Mouse (Mus musculus) midbrain, embryonic 10.5 days (tissue): ENCODE measurements around the gene 1700028K03Rik. TPM values are rescaled to one million over a fixed set of nuclear protein-coding genes. Genes with fewer than 3 reads are reported as not detected.

ENCODE experiments used
- DNase-seq: peaks from one replicate; pipeline ENCODE4 v3.0.0-alpha.2; 2017; ENCODE audit warnings: low spot score
- H3K27ac ChIP-seq: fragments of 300-500 bp; sonication (generic); replicated peaks from 2 replicates; pipeline ENCODE4 v1.5.1; 2016; ENCODE audit warnings: mild to moderate bottlenecking
- H3K27me3 ChIP-seq: fragments of 300-500 bp; sonication (generic); 2 replicates; pipeline ENCODE4 v1.6.1; 2016; ENCODE audit warnings: low read depth, mild to moderate bottlenecking; ENCODE audit not compliant: poor library complexity, severe bottlenecking
- H3K36me3 ChIP-seq: fragments of 300-500 bp; sonication (generic); 2 replicates; pipeline ENCODE4 v1.6.1; 2016; ENCODE audit warnings: mild to moderate bottlenecking, moderate library complexity
- H3K4me1 ChIP-seq: fragments of 300-500 bp; sonication (generic); 2 replicates; pipeline ENCODE4 v1.6.1; 2016
- H3K4me3 ChIP-seq: fragments of 300-500 bp; sonication (generic); 2 replicates; pipeline ENCODE4 v1.5.1; 2016; ENCODE audit warnings: mild to moderate bottlenecking, moderate library complexity
- H3K9me3 ChIP-seq: fragments of 300-500 bp; sonication (generic); replicated peaks from 2 replicates; pipeline ENCODE4 v1.6.1; 2016; ENCODE audit warnings: mild to moderate bottlenecking
- WGBS: fragments of 180-500 bp; shearing (Covaris S2); methylation state at CpG from one replicate; pipeline ENCODE4 v1.1.7; 2016; 5-methylcytosine and 5-hydroxymethylcytosine counted together
- polyA plus RNA-seq: library from polyadenylated mRNA; unstranded; fragments of >200 nt; fragmentation: Nextera tagmentation; extraction: Ambion mirVana; gene quantifications from 2 replicates; pipeline ENCODE4 v1.2.1, GENCODE M21; 2016

1700028K03Rik gene
- polyA plus RNA-seq, 1 experiment from 2014 or later: 0.20 TPM

DNA sequence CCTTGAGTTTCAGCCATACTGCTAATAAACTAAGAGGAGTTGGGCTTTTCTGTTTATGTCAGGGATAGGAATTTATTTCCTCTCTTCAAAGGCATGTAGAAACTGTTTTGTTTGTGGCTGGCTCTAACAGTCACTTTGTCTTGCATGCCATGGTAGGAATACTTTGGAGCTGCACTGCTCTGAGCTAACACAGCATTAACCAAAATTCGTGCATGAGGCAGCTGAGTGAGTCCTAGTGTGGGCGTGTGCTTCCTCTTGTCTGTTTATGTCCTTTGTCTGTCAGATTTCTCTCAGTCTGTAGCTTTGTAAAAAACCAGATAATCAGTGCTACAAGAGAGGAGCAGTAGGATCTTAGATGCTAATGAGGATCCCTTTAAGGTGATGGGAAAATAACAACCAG is 23.2 kb upstream of the 1700028K03Rik start:
- H3K4me1 ChIP-seq: no peaks in the 10 kb centered on the region
- peaks cover 11% of the 10 kb centered on the region for H3K36me3 ChIP-seq
- no peak for DNase-seq
- no peaks in the 10 kb centered on the region for H3K27me3 ChIP-seq
- no peaks in the 10 kb centered on the region for H3K9me3 ChIP-seq
- H3K4me3 ChIP-seq: no peak overlapping the region
- no peak overlapping the region for H3K27ac ChIP-seq
- WGBS: 57% methylated on average over 2 of the region's 2 CpGs

- Histone ChIP-seq H3K4me3 (no peak overlapping the region), H3K27ac (no peak overlapping the region), H3K27me3 (no peaks in the 10 kb centered on the region), H3K9me3 (no peaks in the 10 kb centered on the region), H3K4me1 (no peaks in the 10 kb centered on the region), H3K36me3 (no peaks in the 10 kb centered on the region)
- peak; percentile 32 for DNase-seq
- WGBS: 55% methylated on average over 7 of the region's 7 CpGs
Measured at GRCm38 (mm10) chr5:107513583-107513982, 20.9 kb upstream of the 1700028K03Rik start.

DNA sequence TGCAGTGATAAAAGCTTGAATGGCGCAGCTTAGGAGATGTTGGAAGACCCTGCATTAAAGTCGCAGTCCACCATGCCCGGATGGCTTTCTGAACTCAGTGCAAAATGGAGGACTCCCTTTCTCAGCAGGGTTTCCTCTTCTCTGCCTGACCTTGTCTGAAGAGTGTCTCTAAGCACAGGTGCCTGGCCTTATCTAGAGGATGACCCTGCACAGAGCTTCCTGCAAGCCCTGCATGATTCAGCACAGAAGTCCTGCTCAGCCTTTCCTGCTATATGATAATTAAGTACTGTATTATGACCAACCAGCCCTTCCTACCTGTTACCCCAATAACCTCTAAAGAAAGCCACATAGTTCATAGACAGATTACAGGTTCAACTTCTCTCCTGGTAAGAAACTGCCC is 19.1 kb upstream of the 1700028K03Rik start:
- 88% methylated on average over 3 of the region's 3 CpGs for WGBS
- no peaks in the 10 kb centered on the region for H3K9me3 ChIP-seq
- no peaks in the 10 kb centered on the region for H3K27me3 ChIP-seq
- no peaks in the 10 kb centered on the region for H3K36me3 ChIP-seq
- H3K27ac ChIP-seq: no peak overlapping the region
- H3K4me3 ChIP-seq: no peak overlapping the region
- DNase-seq: no peak
- H3K4me1 ChIP-seq: no peaks in the 10 kb centered on the region

DNA sequence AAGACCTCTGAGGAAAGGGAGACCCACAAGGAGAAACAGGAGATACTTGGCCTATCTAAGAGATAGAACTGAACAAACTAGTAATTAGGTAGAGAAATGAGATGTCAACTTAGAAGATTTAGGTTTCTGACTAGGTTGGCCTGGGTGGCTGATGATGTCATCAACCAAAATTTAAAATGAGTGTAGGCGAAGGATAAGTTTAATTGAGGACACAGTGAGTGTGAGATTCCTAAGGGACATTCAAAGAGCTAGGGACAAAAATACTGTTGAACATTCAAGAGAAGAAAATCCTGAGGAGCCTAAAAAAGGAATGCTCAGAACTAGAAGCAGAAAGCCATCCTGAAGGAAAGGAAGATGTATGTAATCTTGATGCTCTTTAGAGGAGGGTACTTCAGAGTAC is 18.4 kb upstream of the 1700028K03Rik start:
- Histone ChIP-seq H3K4me3 (no peak overlapping the region), H3K4me1 (no peaks in the 10 kb centered on the region), H3K9me3 (no peaks in the 10 kb centered on the region), H3K27me3 (no peaks in the 10 kb centered on the region), H3K27ac (no peak overlapping the region), H3K36me3 (no peaks in the 10 kb centered on the region)
- no peak for DNase-seq
- 95% methylated on average over 1 of the region's 1 CpGs for WGBS

GRCm38 (mm10) chr5:107518602-107519001 is 15.9 kb upstream of the 1700028K03Rik start:
- Histone ChIP-seq H3K4me3 (no peak overlapping the region), H3K9me3 (no peaks in the 10 kb centered on the region), H3K4me1 (no peaks in the 10 kb centered on the region), H3K27ac (no peak overlapping the region), H3K36me3 (no peaks in the 10 kb centered on the region), H3K27me3 (no peaks in the 10 kb centered on the region)
- WGBS: 96% methylated on average over 4 of the region's 4 CpGs
- DNase-seq: no peak

DNA sequence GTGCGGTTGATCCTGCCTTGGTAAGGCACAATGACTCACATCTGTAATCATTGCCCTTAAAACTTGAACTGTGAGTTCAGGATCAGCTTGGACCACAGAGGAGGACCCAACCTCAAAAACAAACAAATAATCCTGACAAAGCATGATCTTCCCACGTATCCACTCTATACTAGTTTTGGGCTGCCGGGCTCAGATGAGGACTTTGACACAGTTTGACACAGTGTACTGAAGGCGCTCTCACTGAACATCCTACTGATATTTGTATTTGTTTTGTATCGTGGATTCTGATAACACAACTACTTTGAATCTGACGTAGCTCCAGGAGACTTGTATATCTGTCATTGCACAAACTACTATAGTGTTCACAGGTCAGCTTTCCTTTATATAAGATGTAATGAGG is 13.1 kb upstream of the 1700028K03Rik start:
- Histone ChIP-seq H3K27me3 (no peaks in the 10 kb centered on the region), H3K4me1 (no peaks in the 10 kb centered on the region), H3K36me3 (no peaks in the 10 kb centered on the region), H3K9me3 (no peaks in the 10 kb centered on the region), H3K27ac (no peak overlapping the region), H3K4me3 (no peak overlapping the region)
- WGBS: 89% methylated on average over 6 of the region's 6 CpGs
- no peak for DNase-seq

DNA sequence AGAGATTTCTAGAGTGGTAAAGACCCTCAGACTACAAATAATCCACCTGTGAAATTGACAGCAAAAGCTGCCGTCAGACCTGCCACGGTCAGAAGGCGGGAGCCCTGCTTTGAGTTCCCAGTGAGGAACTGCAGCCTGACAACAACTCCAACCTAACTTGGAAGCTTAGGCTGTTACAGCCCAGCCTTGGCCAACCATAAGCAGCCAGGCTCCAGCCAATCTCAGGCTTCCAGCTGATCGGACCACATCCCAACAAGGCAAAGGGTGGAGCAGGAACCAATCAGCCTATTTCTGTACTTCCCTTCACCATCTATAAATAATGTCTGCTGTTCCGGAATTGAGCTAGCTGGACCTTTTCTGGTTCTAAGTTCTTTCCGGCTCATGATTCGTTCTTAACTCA is 12.6 kb upstream of the 1700028K03Rik start:
- WGBS: 86% methylated on average over 7 of the region's 7 CpGs

GRCm38 (mm10) chr5:107524281-107524680 is 10.2 kb upstream of the 1700028K03Rik start:
- DNase-seq: no peak
- Histone ChIP-seq H3K36me3 (no peaks in the 10 kb centered on the region), H3K9me3 (no peaks in the 10 kb centered on the region), H3K4me3 (no peak overlapping the region), H3K27me3 (no peaks in the 10 kb centered on the region), H3K27ac (no peak overlapping the region), H3K4me1 (no peaks in the 10 kb centered on the region)
- WGBS: 90% methylated on average over 10 of the region's 10 CpGs

More for the DNA sequence above, 12.6 kb upstream of the 1700028K03Rik start:
- DNase-seq: no peak
- Histone ChIP-seq H3K27ac (no peak overlapping the region), H3K36me3 (no peaks in the 10 kb centered on the region), H3K9me3 (no peaks in the 10 kb centered on the region), H3K4me1 (no peaks in the 10 kb centered on the region), H3K4me3 (no peak overlapping the region), H3K27me3 (no peaks in the 10 kb centered on the region)

DNA sequence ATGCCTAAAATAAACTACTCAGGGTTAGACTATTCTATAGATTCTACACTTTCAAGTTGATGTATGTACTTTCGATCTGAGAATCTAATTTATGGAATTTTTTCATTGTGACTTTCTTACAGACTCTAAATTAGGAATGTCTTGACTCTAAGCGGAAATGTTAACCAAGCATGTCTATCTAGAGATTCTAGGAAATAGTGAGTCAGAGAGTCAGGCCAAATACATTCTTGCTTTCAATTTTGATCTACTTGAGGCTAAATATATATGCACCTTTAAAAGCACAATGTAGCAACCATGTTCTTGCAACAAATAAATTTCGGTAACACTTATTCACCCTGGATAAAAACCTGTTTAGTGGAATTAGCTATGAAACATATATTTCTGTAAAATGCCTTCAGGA is 5.7 kb upstream of the 1700028K03Rik start:
- Histone ChIP-seq H3K4me1 (no peaks in the 10 kb centered on the region), H3K4me3 (no peak overlapping the region), H3K36me3 (no peaks in the 10 kb centered on the region), H3K27me3 (no peaks in the 10 kb centered on the region), H3K9me3 (no peaks in the 10 kb centered on the region), H3K27ac (no peak overlapping the region)
- 91% methylated on average over 3 of the region's 3 CpGs for WGBS
- DNase-seq: no peak

DNA sequence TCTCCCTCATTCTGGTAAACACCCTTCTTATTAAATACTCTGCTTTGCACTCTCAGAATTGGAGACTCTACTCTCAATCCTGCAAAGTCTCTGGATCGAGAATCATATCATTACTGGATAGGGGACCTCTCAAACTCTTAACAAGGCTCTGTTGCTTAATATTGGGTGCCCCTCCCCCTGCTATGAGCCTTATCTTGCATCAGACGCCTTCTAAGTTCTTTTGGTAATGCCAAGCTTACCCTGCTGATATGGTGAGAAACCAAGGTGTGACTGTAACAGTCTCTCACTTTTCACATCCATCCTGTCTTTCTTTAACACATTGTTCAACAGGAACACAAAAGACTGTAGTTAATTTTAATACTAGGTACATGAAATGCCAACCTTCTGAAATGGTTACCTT is 919 bp upstream of the 1700028K03Rik start:
- Histone ChIP-seq H3K27ac (no peak overlapping the region), H3K9me3 (no peaks in the 10 kb centered on the region), H3K27me3 (no peaks in the 10 kb centered on the region), H3K4me1 (no peaks in the 10 kb centered on the region), H3K4me3 (no peak overlapping the region), H3K36me3 (no peaks in the 10 kb centered on the region)
- 68% methylated on average over 2 of the region's 2 CpGs for WGBS
- DNase-seq: no peak

GRCm38 (mm10) chr5:107541696-107542095 is 7.2 kb downstream of the 1700028K03Rik start:
- WGBS: 30% methylated on average over 7 of the region's 7 CpGs
- Histone ChIP-seq H3K27ac (no peak overlapping the region), H3K9me3 (no peaks in the 10 kb centered on the region)

DNA sequence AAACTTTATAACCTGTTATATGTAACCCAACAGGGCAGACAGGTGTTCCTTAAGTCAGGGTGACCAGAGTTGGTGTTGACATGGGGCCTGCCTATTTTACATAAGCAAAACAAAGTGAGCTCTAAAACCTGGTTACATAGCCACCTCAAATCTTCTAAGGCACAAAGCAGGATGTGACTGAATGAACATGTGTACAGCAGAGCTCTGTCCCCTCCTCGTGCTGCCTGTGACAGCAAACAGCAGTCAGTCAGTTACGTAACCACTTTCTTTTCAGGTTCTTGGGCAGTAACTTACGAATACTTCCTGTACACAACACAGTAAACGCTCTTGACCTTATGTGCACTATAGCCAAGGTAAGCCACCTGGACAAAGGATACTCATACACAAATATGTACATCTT is 11.4 kb downstream of the 1700028K03Rik start:
- peaks cover 4% of the 10 kb centered on the region; the same call in 1 of the 2 replicates for H3K4me1 ChIP-seq
- H3K27ac ChIP-seq: no peak overlapping the region
- 89% methylated on average over 4 of the region's 4 CpGs for WGBS
- no peaks in the 10 kb centered on the region for H3K27me3 ChIP-seq
- no peak overlapping the region for H3K4me3 ChIP-seq
- DNase-seq: no peak
- no peaks in the 10 kb centered on the region for H3K9me3 ChIP-seq
- H3K36me3 ChIP-seq: peaks cover 11% of the 10 kb centered on the region

More at GRCm38 (mm10) chr5:107541696-107542095, 7.2 kb downstream of the 1700028K03Rik start:
- Histone ChIP-seq H3K4me3 (no peak overlapping the region), H3K4me1 (peaks cover 4% of the 10 kb centered on the region; the same call in 1 of the 2 replicates), H3K27me3 (no peaks in the 10 kb centered on the region), H3K36me3 (no peaks in the 10 kb centered on the region)
- DNase-seq: no peak

GRCm38 (mm10) chr5:107547955-107548354 is 13.4 kb downstream of the 1700028K03Rik start:
- DNase-seq: no peak
- whole genome bisulfite sequencing: 91% methylated on average over 3 of the region's 3 CpGs
- H3K36me3 ChIP-seq: peaks cover 20% of the 10 kb centered on the region
- no peak overlapping the region for H3K27ac ChIP-seq
- H3K9me3 ChIP-seq: no peaks in the 10 kb centered on the region
- no peaks in the 10 kb centered on the region for H3K27me3 ChIP-seq
- no peaks in the 10 kb centered on the region for H3K4me1 ChIP-seq
- no peak overlapping the region for H3K4me3 ChIP-seq

DNA sequence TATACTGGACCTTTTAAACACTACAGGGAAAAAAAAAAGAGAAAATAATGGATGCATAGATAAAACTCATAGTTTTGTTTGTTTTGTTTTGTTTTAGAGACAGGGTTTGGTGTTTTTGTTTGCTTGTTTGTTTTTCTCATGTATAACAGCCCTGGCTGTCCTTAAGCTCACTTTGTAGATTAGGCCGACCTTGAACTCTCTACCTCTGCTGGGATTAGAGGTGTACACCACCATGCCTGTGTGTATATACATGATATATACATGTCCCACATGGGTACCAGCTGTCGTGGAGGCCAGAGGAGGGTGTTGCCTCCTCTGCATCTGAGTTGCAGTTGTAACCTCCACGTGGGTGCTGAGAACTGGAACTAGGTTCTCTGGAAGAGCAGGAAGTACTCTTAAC is 13.9 kb downstream of the 1700028K03Rik start:
- peaks cover 20% of the 10 kb centered on the region for H3K36me3 ChIP-seq

More for the DNA sequence above, 13.9 kb downstream of the 1700028K03Rik start:
- H3K4me1 ChIP-seq: no peaks in the 10 kb centered on the region
- no peak overlapping the region for H3K27ac ChIP-seq
- no peaks in the 10 kb centered on the region for H3K9me3 ChIP-seq
- 92% methylated on average over 3 of the region's 3 CpGs for WGBS
- no peak overlapping the region for H3K4me3 ChIP-seq
- H3K27me3 ChIP-seq: no peaks in the 10 kb centered on the region
- no peak for DNase-seq
